Mouse (Mus musculus) midbrain, postnatal 0 days (tissue): ENCODE measurements at regions not wholly inside any gene's neighbourhood (a gene's known extent, or its start where the extent isn't known, plus 50 kb on each side); places are given as distances from the start of the nearest gene placed in this dataset.
A peak's percentile ranks its signal among the peaks of the same experiment; 100 is the strongest.

Source experiments
- ATAC-seq: fragments of 200-750 bp; cut with Nextera tagmentation; 2 replicates; pipeline ENCODE4 v1.8.0; 2017; ENCODE audit warnings: moderate number of reproducible peaks, mild to moderate bottlenecking, moderate TSS enrichment, moderate library complexity; ENCODE audit not compliant: low FRiP score
- DNase-seq: peaks from one replicate; pipeline ENCODE4 v3.0.0-alpha.2; 2015; ENCODE audit warnings: low spot score
- H3K27ac ChIP-seq: fragments of 300-500 bp; sonication (generic); 2 replicates; pipeline ENCODE4 v1.5.1; 2014; ENCODE audit warnings: low read depth, mild to moderate bottlenecking, low read length, mixed read lengths
- H3K27me3 ChIP-seq: fragments of 300-500 bp; sonication (generic); 2 replicates; pipeline ENCODE4 v1.6.1; 2014; ENCODE audit warnings: low read length, control low read depth, mixed read lengths; ENCODE audit not compliant: insufficient read depth
- H3K36me3 ChIP-seq: fragments of 300-500 bp; sonication (generic); 2 replicates; pipeline ENCODE4 v1.6.1; 2014; ENCODE audit warnings: low read length, control low read depth, mixed read lengths; ENCODE audit not compliant: insufficient read depth
- H3K4me1 ChIP-seq: fragments of 300-500 bp; sonication (generic); 2 replicates; pipeline ENCODE4 v1.6.1; 2014; ENCODE audit warnings: mild to moderate bottlenecking, control low read depth, antibody characterized with exemption, low read length, mixed read lengths; ENCODE audit not compliant: insufficient read depth
- H3K4me2 ChIP-seq: fragments of 300-500 bp; sonication (generic); 2 replicates; pipeline ENCODE4 v1.6.1; 2014; ENCODE audit warnings: low read depth, mild to moderate bottlenecking, low read length, mixed read lengths; ENCODE audit not compliant: poor library complexity, severe bottlenecking
- H3K4me3 ChIP-seq: fragments of 300-500 bp; sonication (generic); 2 replicates; pipeline ENCODE4 v1.5.1; 2014; ENCODE audit warnings: low read depth, mild to moderate bottlenecking, low read length, moderate library complexity
- H3K9ac ChIP-seq: fragments of 300-500 bp; sonication (generic); replicated peaks from 2 replicates; pipeline ENCODE4 v1.6.1; 2014; ENCODE audit warnings: mild to moderate bottlenecking, low read length, moderate library complexity, mixed read lengths; ENCODE audit not compliant: poor library complexity, severe bottlenecking
- H3K9me3 ChIP-seq: fragments of 300-500 bp; sonication (generic); 2 replicates; pipeline ENCODE4 v1.6.1; 2016; ENCODE audit warnings: low read length, control low read depth
- CTCF ChIP-seq: IDR thresholded peaks from 2 replicates; pipeline ENCODE4 v1.5.1; 2016; ENCODE audit warnings: antibody characterized with exemption, mild to moderate bottlenecking
- WGBS: fragments of 180-500 bp; shearing (Covaris S2); extraction: QIAGEN DNeasy Blood & Tissue Kit; methylation state at CpG from one replicate; pipeline ENCODE4 v1.1.7; 2014; 5-methylcytosine and 5-hydroxymethylcytosine counted together

DNA sequence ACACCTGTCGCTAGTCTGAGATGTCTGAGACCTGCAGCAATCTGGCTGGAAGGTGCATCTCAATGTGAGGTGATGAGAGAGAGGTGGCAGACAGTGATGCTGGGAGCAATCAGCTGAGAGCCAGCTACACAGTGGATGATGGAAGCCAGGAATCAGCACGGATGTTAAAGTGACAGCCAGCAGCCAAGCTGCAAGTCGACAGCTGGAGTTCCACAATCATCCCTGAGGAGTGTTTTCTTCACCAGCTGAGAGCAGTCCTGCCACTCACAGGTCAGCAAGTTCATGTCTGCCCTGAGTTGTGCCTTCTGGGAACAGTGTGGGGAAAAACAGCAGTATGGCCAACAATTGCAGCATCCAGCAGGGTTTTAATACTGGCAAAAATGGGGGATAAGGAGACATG is 422.3 kb downstream of the Glrx3 start:
- no peaks in the 10 kb centered on the region for H3K4me1 ChIP-seq
- H3K9me3 ChIP-seq: no peaks in the 10 kb centered on the region
- H3K4me2 ChIP-seq: no peak overlapping the region
- ATAC-seq: no peak
- H3K27ac ChIP-seq: no peak overlapping the region
- no peaks in the 10 kb centered on the region for H3K27me3 ChIP-seq
- no peaks in the 10 kb centered on the region for H3K36me3 ChIP-seq
- DNase-seq: no peak
- H3K4me3 ChIP-seq: no peak overlapping the region
- H3K9ac ChIP-seq: no peak overlapping the region
- WGBS: 76% methylated on average over 3 of the region's 3 CpGs
- TF ChIP-seq CTCF: no peak

DNA sequence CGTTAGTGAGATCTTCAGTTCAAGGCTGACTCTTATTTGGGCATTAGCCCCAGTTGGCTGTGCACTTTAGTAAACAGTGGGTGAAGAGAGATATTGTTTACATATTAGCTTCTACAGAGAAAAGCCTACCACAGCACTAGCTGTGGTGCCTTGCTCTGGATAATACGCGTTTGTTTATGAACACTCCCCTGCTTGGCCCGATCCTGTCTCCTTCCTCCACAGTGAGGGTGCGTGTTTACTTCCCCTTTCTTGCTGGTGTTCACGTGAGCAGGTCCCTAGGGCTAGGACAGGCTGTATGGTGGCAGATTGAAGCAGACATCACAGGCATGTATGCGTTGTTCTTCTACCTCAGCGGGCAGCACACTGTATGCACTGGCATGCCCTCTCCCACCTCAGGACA is 423.1 kb downstream of the Glrx3 start:
- H3K27me3 ChIP-seq: no peaks in the 10 kb centered on the region
- H3K4me1 ChIP-seq: no peaks in the 10 kb centered on the region
- no peak overlapping the region for H3K27ac ChIP-seq
- no peak overlapping the region for H3K4me2 ChIP-seq
- H3K9me3 ChIP-seq: no peaks in the 10 kb centered on the region
- no peak for ATAC-seq
- no peak for DNase-seq
- 71% methylated on average over 8 of the region's 8 CpGs for WGBS
- H3K4me3 ChIP-seq: no peak overlapping the region
- H3K9ac ChIP-seq: no peak overlapping the region
- no peaks in the 10 kb centered on the region for H3K36me3 ChIP-seq
- no peak for TF ChIP-seq CTCF

DNA sequence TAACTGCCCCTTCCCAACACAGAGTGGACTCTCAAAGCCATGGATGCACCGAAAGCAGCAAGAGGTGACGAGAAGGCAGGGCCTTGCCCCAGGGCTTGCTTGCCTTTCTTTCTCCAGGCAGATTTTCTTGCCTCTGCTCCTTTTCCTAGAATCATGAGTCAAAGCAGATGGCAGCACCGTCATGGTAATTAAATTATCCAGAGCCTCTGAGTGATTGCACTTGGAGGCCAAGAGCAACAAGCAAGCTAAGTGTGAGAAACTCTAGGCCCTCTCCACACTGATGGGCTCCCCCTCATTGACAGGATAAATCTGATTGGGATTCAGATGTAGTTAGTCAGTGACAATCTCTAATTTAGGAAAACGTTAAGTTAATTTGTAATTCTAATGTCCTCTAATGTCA is 427.5 kb downstream of the Glrx3 start:
- no peak overlapping the region for H3K4me2 ChIP-seq
- 33% methylated on average over 4 of the region's 4 CpGs for WGBS
- DNase-seq (peak; percentile 76), ATAC-seq (no peak)
- no peak overlapping the region for H3K4me3 ChIP-seq
- no peaks in the 10 kb centered on the region for H3K36me3 ChIP-seq
- no peaks in the 10 kb centered on the region for H3K27me3 ChIP-seq
- no peak overlapping the region for H3K27ac ChIP-seq
- no peak for TF ChIP-seq CTCF
- H3K9me3 ChIP-seq: no peaks in the 10 kb centered on the region
- H3K9ac ChIP-seq: no peak overlapping the region
- H3K4me1 ChIP-seq: no peaks in the 10 kb centered on the region

DNA sequence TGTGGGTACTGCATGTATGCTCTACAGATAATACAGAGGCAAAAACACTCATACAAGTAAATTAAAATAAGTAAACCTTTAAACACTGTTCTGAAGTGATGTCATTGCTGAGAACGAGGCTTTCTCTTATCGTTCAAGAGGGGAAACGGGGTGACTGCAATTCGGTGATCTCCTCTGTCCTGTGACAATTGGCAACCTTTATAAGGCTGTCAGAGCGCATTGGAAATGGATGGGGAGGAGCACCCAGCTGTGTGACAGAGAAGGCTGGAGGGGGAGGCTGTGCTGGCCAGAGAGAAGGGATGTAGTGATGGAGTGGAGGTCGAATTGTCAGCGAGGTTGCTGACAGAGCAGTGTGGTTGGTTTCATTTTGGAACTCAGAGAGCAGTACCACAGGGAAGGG is 428.0 kb downstream of the Glrx3 start:
- Histone ChIP-seq H3K4me3 (no peak overlapping the region), H3K9ac (no peak overlapping the region), H3K27me3 (no peaks in the 10 kb centered on the region), H3K9me3 (no peaks in the 10 kb centered on the region), H3K36me3 (no peaks in the 10 kb centered on the region), H3K4me2 (no peak overlapping the region), H3K27ac (no peak overlapping the region), H3K4me1 (no peaks in the 10 kb centered on the region)
- ATAC-seq: no peak
- 37% methylated on average over 7 of the region's 7 CpGs for WGBS
- no peak for TF ChIP-seq CTCF
- no peak for DNase-seq

DNA sequence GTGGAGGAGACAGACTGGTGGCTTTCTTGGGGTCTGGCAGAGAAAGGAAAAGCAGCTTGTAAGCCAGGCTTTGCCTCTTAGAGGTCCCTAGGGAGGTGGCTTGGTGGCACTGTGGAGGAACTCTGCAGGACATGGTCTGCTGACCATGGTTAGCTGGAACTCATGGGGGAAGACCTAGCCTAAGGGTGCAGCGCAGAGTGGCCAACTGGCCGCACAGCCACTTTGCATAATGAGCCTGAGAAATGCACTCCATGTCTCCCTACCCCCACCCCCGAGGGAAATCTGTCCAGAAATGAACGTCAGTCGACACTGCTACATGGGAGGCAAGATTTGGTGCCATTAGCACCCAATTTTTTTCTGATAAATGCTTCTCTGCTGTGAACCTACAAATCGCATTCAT is 429.5 kb downstream of the Glrx3 start:
- DNase-seq: no peak
- H3K27ac ChIP-seq: no peak overlapping the region
- no peak for TF ChIP-seq CTCF
- 62% methylated on average over 6 of the region's 6 CpGs for WGBS
- no peak overlapping the region for H3K4me3 ChIP-seq
- H3K4me1 ChIP-seq: no peaks in the 10 kb centered on the region
- H3K9me3 ChIP-seq: no peaks in the 10 kb centered on the region
- H3K9ac ChIP-seq: no peak overlapping the region
- H3K27me3 ChIP-seq: no peaks in the 10 kb centered on the region
- no peaks in the 10 kb centered on the region for H3K36me3 ChIP-seq
- no peak for ATAC-seq
- H3K4me2 ChIP-seq: no peak overlapping the region

DNA sequence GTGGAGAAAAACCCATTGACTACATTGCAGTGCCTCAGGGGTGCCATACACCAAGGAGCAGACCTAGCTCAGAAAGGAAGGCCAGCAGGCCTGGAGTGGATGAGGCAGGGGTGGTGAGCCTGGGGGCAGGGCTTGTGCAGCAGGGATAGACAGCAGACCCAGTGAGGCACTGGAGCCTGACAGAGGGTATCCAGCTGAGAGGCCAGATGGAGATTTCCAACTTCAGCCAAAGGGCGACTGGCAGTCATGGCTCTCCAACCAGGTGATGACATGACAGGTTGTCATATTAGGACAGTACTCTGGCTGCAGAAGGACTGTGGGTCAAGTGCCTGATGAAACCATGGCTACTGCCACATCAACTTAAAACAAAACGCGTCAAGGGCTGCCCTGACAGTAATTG is 431.1 kb downstream of the Glrx3 start:
- peak; percentile 30 for DNase-seq
- Histone ChIP-seq H3K36me3 (no peaks in the 10 kb centered on the region), H3K4me1 (no peaks in the 10 kb centered on the region), H3K27ac (no peak overlapping the region), H3K9ac (no peak overlapping the region), H3K4me2 (no peak overlapping the region), H3K27me3 (no peaks in the 10 kb centered on the region), H3K4me3 (no peak overlapping the region), H3K9me3 (no peaks in the 10 kb centered on the region)
- no peak for TF ChIP-seq CTCF
- no peak for ATAC-seq
- whole genome bisulfite sequencing: 82% methylated on average over 3 of the region's 3 CpGs

DNA sequence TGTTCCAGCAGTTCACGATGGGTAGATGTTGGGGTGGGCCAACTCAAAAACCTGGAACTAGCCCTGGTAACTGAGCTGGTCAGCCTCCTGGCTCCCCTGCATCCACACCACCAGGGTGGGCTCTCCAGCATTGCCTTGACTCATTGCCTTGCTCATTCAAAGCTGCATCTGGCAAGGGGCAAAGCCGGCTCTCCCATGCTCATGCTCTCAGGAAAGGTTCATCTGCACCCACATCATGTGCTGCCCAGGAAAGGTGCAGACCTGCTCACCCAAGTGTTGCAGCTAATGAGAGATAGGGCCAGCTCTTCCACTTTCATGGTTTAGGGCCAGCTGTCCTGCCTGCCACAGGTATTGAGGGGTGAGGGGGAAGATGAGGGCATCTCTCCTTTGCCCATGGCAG is 437.9 kb downstream of the Glrx3 start:
- DNase-seq (no peak), ATAC-seq (no peak)
- Histone ChIP-seq H3K9ac (no peak overlapping the region), H3K27me3 (no peaks in the 10 kb centered on the region), H3K27ac (no peak overlapping the region), H3K9me3 (no peaks in the 10 kb centered on the region), H3K4me2 (no peak overlapping the region), H3K4me3 (no peak overlapping the region), H3K4me1 (no peaks in the 10 kb centered on the region), H3K36me3 (no peaks in the 10 kb centered on the region)
- 93% methylated on average over 2 of the region's 2 CpGs for whole genome bisulfite sequencing
- no peak for TF ChIP-seq CTCF
